Mouse (Mus musculus): Measurements from ENCODE around the gene Tenm3. TPM values are rescaled to one million over a fixed set of nuclear protein-coding genes. Genes with fewer than 3 reads are reported as not detected.

Gene Tenm3
- polyA plus RNA-seq, 1 experiment from 2014 or later, result 2.6 TPM

- ATAC-seq (ENCODE audit: low read depth), result 0 out of 2 replicates have a peak, but pooled peaks have one; percentile 4
- 2% methylated on average over 11 of the region's 11 CpGs for WGBS (ENCODE audit: insufficient replicate concordance)
- DNase-seq, result no peak
- Histone ChIP-seq H3K4me2 (peak overlapping the region; percentile 58), H3K9ac (peak overlapping the region; percentile 56; the same call in 1 of the 2 replicates), H3K4me3 (replicated peaks) (peak overlapping the region; percentile 61), H3K4me1 (replicated peaks) (no peaks in the 10 kb centered on the region), H3K27ac (peak overlapping the region; percentile 23; the same call in 1 of the 2 replicates), H3K27me3 (peaks cover 52% of the 10 kb centered on the region), H3K9me3 (replicated peaks) (no peaks in the 10 kb centered on the region), H3K36me3 (no peaks in the 10 kb centered on the region)
These were observed 1.2 kb downstream of the Tenm3 start for GRCm38 (mm10) chr8:48842516-48842990.

- ATAC-seq (ENCODE audit: low read depth), result no peak
- H3K9ac ChIP-seq, result no peak overlapping the region
- H3K4me3 ChIP-seq (replicated peaks), result peak overlapping the region; percentile 61
These were observed 1.7 kb downstream of the Tenm3 start for GRCm38 (mm10) chr8:48842035-48842434.

GRCm38 (mm10) chr8:48835745-48836144 is 8.0 kb downstream of the Tenm3 start:
- Histone ChIP-seq H3K9ac (no peak overlapping the region), H3K27me3 (no peaks in the 10 kb centered on the region), H3K4me3 (replicated peaks) (no peak overlapping the region), H3K9me3 (replicated peaks) (no peaks in the 10 kb centered on the region), H3K27ac (no peak overlapping the region), H3K36me3 (no peaks in the 10 kb centered on the region), H3K4me1 (replicated peaks) (no peaks in the 10 kb centered on the region), H3K4me2 (no peak overlapping the region)
- 49% methylated on average over 2 of the region's 2 CpGs for WGBS (ENCODE audit: insufficient replicate concordance)
- ATAC-seq (ENCODE audit: low read depth) (no peak), DNase-seq (no peak)

More at GRCm38 (mm10) chr8:48842035-48842434, 1.7 kb downstream of the Tenm3 start:
- H3K4me1 ChIP-seq (replicated peaks), result no peaks in the 10 kb centered on the region
- no peak overlapping the region for H3K27ac ChIP-seq
- no peak for DNase-seq
- H3K4me2 ChIP-seq, result peak overlapping the region; percentile 58
- no peaks in the 10 kb centered on the region for H3K9me3 ChIP-seq (replicated peaks)
- H3K27me3 ChIP-seq, result peaks cover 52% of the 10 kb centered on the region
- H3K36me3 ChIP-seq, result no peaks in the 10 kb centered on the region
- WGBS (ENCODE audit: insufficient replicate concordance), result 13% methylated on average over 4 of the region's 4 CpGs

GRCm38 (mm10) chr8:48827454-48827853 is 16.3 kb downstream of the Tenm3 start:
- no peak for DNase-seq
- no peak overlapping the region for H3K4me3 ChIP-seq (replicated peaks)
- no peak overlapping the region for H3K27ac ChIP-seq

GRCm38 (mm10) chr8:48825666-48826065 is 18.1 kb downstream of the Tenm3 start:
- ATAC-seq (ENCODE audit: low read depth) (no peak), DNase-seq (no peak)
- no peak overlapping the region for H3K4me2 ChIP-seq
- H3K36me3 ChIP-seq, result no peaks in the 10 kb centered on the region
- H3K9ac ChIP-seq, result no peak overlapping the region
- no peak overlapping the region for H3K4me3 ChIP-seq (replicated peaks)
- no peak overlapping the region for H3K27ac ChIP-seq
- 67% methylated on average over 7 of the region's 7 CpGs for WGBS (ENCODE audit: insufficient replicate concordance)
- no peaks in the 10 kb centered on the region for H3K27me3 ChIP-seq
- H3K4me1 ChIP-seq (replicated peaks), result no peaks in the 10 kb centered on the region
- no peaks in the 10 kb centered on the region for H3K9me3 ChIP-seq (replicated peaks)

More at GRCm38 (mm10) chr8:48827454-48827853, 16.3 kb downstream of the Tenm3 start:
- ATAC-seq (ENCODE audit: low read depth), result no peak
- Histone ChIP-seq H3K27me3 (no peaks in the 10 kb centered on the region), H3K9me3 (replicated peaks) (no peaks in the 10 kb centered on the region), H3K9ac (no peak overlapping the region), H3K4me1 (replicated peaks) (no peaks in the 10 kb centered on the region), H3K4me2 (no peak overlapping the region), H3K36me3 (no peaks in the 10 kb centered on the region)
- 61% methylated on average over 9 of the region's 9 CpGs for WGBS (ENCODE audit: insufficient replicate concordance)

GRCm38 (mm10) chr8:48822291-48822690 is 21.5 kb downstream of the Tenm3 start:
- 60% methylated on average over 4 of the region's 4 CpGs for WGBS (ENCODE audit: insufficient replicate concordance)
- DNase-seq (no peak), ATAC-seq (ENCODE audit: low read depth) (no peak)
- Histone ChIP-seq H3K4me2 (no peak overlapping the region), H3K9ac (no peak overlapping the region), H3K36me3 (no peaks in the 10 kb centered on the region), H3K27me3 (no peaks in the 10 kb centered on the region), H3K4me1 (replicated peaks) (no peaks in the 10 kb centered on the region), H3K9me3 (replicated peaks) (no peaks in the 10 kb centered on the region), H3K27ac (no peak overlapping the region), H3K4me3 (replicated peaks) (no peak overlapping the region)

GRCm38 (mm10) chr8:48819962-48820361 is 23.8 kb downstream of the Tenm3 start:
- no peak for ATAC-seq (ENCODE audit: low read depth)
- Histone ChIP-seq H3K9me3 (replicated peaks) (no peaks in the 10 kb centered on the region), H3K27me3 (no peaks in the 10 kb centered on the region), H3K27ac (no peak overlapping the region), H3K4me2 (no peak overlapping the region), H3K4me1 (replicated peaks) (no peaks in the 10 kb centered on the region), H3K36me3 (no peaks in the 10 kb centered on the region), H3K9ac (no peak overlapping the region), H3K4me3 (replicated peaks) (no peak overlapping the region)
- WGBS (ENCODE audit: insufficient replicate concordance), result 65% methylated on average over 6 of the region's 6 CpGs
- DNase-seq, result no peak

GRCm38 (mm10) chr8:48819348-48819747 is 24.4 kb downstream of the Tenm3 start:
- Histone ChIP-seq H3K4me3 (replicated peaks) (no peak overlapping the region), H3K27me3 (no peaks in the 10 kb centered on the region), H3K9ac (no peak overlapping the region), H3K9me3 (replicated peaks) (no peaks in the 10 kb centered on the region), H3K27ac (no peak overlapping the region), H3K36me3 (no peaks in the 10 kb centered on the region), H3K4me2 (no peak overlapping the region), H3K4me1 (replicated peaks) (no peaks in the 10 kb centered on the region)
- WGBS (ENCODE audit: insufficient replicate concordance), result 55% methylated on average over 5 of the region's 5 CpGs
- ATAC-seq (ENCODE audit: low read depth) (no peak), DNase-seq (no peak)

GRCm38 (mm10) chr8:48816941-48817340 is 26.8 kb downstream of the Tenm3 start:
- no peak overlapping the region for H3K9ac ChIP-seq
- no peaks in the 10 kb centered on the region for H3K4me1 ChIP-seq (replicated peaks)
- H3K4me3 ChIP-seq (replicated peaks), result no peak overlapping the region
- no peak overlapping the region for H3K4me2 ChIP-seq
- DNase-seq (no peak), ATAC-seq (ENCODE audit: low read depth) (no peak)
- H3K9me3 ChIP-seq (replicated peaks), result no peaks in the 10 kb centered on the region
- no peaks in the 10 kb centered on the region for H3K36me3 ChIP-seq
- H3K27ac ChIP-seq, result no peak overlapping the region
- H3K27me3 ChIP-seq, result no peaks in the 10 kb centered on the region
- WGBS (ENCODE audit: insufficient replicate concordance), result 49% methylated on average over 13 of the region's 13 CpGs

- Histone ChIP-seq H3K9me3 (replicated peaks) (no peaks in the 10 kb centered on the region), H3K4me1 (replicated peaks) (no peaks in the 10 kb centered on the region), H3K27ac (no peak overlapping the region), H3K4me3 (replicated peaks) (no peak overlapping the region), H3K27me3 (no peaks in the 10 kb centered on the region), H3K9ac (no peak overlapping the region), H3K36me3 (no peaks in the 10 kb centered on the region), H3K4me2 (no peak overlapping the region)
- ATAC-seq (ENCODE audit: low read depth) (no peak), DNase-seq (no peak)
- WGBS (ENCODE audit: insufficient replicate concordance), result 69% methylated on average over 1 of the region's 1 CpGs
These were observed 31.5 kb downstream of the Tenm3 start for GRCm38 (mm10) chr8:48812196-48812741.

- WGBS (ENCODE audit: insufficient replicate concordance), result 52% methylated on average over 1 of the region's 1 CpGs
- H3K27me3 ChIP-seq, result no peaks in the 10 kb centered on the region
- H3K4me2 ChIP-seq, result no peak overlapping the region
- H3K4me3 ChIP-seq (replicated peaks), result no peak overlapping the region
- no peaks in the 10 kb centered on the region for H3K9me3 ChIP-seq (replicated peaks)
- H3K9ac ChIP-seq, result no peak overlapping the region
- ATAC-seq (ENCODE audit: low read depth) (no peak), DNase-seq (no peak)
- no peaks in the 10 kb centered on the region for H3K36me3 ChIP-seq
- H3K4me1 ChIP-seq (replicated peaks), result no peaks in the 10 kb centered on the region
- no peak overlapping the region for H3K27ac ChIP-seq
These were observed 33.1 kb downstream of the Tenm3 start for GRCm38 (mm10) chr8:48810615-48811014.

GRCm38 (mm10) chr8:48809104-48809503 is 34.6 kb downstream of the Tenm3 start:
- no peaks in the 10 kb centered on the region for H3K4me1 ChIP-seq (replicated peaks)
- DNase-seq, result no peak
- no peaks in the 10 kb centered on the region for H3K9me3 ChIP-seq (replicated peaks)
- no peak overlapping the region for H3K27ac ChIP-seq
- 41% methylated on average over 3 of the region's 3 CpGs for WGBS (ENCODE audit: insufficient replicate concordance)
- H3K27me3 ChIP-seq, result no peaks in the 10 kb centered on the region
- no peak overlapping the region for H3K4me2 ChIP-seq
- no peak overlapping the region for H3K4me3 ChIP-seq (replicated peaks)
- no peak overlapping the region for H3K9ac ChIP-seq
- H3K36me3 ChIP-seq, result no peaks in the 10 kb centered on the region
- no peak for ATAC-seq (ENCODE audit: low read depth)
